Mouse (Mus musculus) frontal cortex, postnatal 10 days (tissue): ENCODE results near the gene Slc35c2.

Experiments
- DNase-seq, 2 experiments: peaks; one replicate each; pipeline ENCODE4 v3.0.0; 2022; ENCODE audit warnings: low spot score in 2 of 2, mixed read lengths in 1 of 2

Gene Slc35c2

GRCm38 (mm10) chr2:165239533-165240144 is 48.0 kb downstream of the Slc35c2 start:
- no peak for DNase-seq

GRCm38 (mm10) chr2:165238416-165239145 is 49.1 kb downstream of the Slc35c2 start:
- no peak for DNase-seq

DNA sequence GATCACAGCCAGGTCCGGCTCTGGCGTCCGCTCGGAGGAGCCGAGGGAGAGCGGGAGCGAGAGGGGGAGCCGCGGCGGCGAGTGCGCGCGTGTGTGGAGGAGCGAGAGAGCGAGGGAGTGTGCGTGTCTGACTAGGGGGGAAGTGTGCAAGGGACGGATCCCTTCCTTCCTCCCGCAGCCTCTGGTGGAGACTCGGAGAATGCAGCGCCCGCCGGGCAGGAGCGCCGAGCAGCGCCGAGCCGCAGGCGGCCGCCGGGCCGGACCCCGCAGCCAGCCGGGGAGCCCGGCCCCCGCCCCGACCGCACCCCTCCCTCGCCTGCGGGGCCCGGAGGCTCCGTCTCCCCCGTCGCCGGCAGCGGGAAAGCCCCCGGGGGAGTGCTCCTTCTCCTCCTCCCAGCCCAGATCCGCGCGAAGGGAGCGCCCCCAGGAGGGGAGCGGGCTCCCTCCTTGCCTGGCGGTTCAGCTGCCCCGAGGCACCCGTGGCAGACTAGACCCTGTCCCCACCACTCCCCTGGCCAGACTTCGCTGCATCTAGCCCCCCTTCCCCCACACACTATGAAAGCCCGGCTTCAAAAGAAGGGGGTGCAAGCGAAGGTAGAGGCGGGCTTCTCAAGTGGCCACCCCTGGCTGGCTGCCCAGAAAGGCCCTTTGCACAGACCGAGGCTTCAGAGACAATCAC is 52.9 kb downstream of the Slc35c2 start, which contains the start of gene Cdh22:
Gene Cdh22, minus strand, starts transcription at position 241 of the 679 bp plus-strand sequence.
- peak; percentile 62 to 73 for DNase-seq

GRCm38 (mm10) chr2:165234291-165234612 is 53.4 kb downstream of the Slc35c2 start:
- no peak for DNase-seq

DNA sequence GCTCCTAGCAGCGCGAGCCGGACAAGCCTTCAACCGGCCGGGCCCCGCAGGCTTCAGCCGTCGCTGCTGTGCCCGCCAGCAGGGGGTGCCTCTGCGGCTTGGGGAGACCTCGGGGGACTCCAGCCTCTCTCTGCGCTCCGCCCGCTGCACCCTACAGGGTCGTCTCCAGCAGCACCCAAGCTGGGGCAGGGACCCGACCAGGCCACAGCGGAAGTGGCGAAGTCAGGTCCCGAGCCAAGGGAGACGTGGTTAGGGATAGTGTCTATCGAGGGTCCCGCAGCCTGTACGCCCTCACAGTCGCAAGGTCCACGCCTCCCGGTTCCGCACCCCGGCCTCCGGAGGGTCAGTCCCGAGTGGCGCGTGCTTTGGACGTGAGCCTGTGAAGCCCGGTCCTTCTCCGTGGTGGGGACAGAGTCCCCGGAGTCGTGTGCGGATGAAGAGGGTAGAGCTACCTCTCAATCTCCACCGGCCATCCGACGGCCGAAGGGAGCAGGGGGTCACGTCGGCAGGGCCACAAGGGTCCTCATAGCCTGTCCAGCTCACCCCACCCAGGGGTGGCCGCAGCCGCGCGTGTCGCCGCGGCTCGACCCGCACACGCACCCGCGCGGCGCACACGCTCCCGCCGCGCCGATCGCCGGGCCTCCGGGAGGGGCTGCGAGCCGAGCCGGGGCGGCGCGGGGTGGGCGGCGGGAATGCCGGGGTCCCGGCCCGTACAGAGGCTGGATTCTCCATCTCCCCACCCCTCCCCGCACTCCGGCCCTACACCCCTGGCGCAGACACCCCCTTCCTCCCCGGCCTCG is 54.0 kb downstream of the Slc35c2 start:
- peak in 1 of 2 experiments; percentile 57 for DNase-seq

- DNase-seq: no peak
Observed at GRCm38 (mm10) chr2:165229050-165229449, 58.6 kb downstream of the Slc35c2 start.
